Mouse (Mus musculus) liver, embryonic 13.5 days (tissue): ENCODE data around the gene Mknk1. TPM values are rescaled to one million over a fixed set of nuclear protein-coding genes. Genes with fewer than 3 reads are reported as not detected.

Source experiments
- ATAC-seq: fragments of 200-750 bp; cut with Nextera tagmentation; 2 replicates; pipeline ENCODE4 v1.8.0; 2017; ENCODE audit warnings: low read depth, mild to moderate bottlenecking, moderate number of reproducible peaks, moderate library complexity
- DNase-seq: peaks from one replicate; pipeline ENCODE4 v3.0.0; 2022
- H3K27ac ChIP-seq: fragments of 300-500 bp; sonication (generic); 2 replicates; pipeline ENCODE4 v1.5.1; 2015; ENCODE audit warnings: moderate library complexity, mild to moderate bottlenecking, inconsistent platforms
- H3K27me3 ChIP-seq: fragments of 300-500 bp; sonication (generic); 2 replicates; pipeline ENCODE4 v1.6.1; 2015; ENCODE audit warnings: mild to moderate bottlenecking, inconsistent platforms
- H3K36me3 ChIP-seq: fragments of 300-500 bp; sonication (generic); 2 replicates; pipeline ENCODE4 v1.6.1; 2015; ENCODE audit warnings: mild to moderate bottlenecking, inconsistent platforms
- H3K4me1 ChIP-seq: fragments of 300-500 bp; sonication (generic); replicated peaks from 2 replicates; pipeline ENCODE4 v1.6.1; 2015; ENCODE audit warnings: inconsistent platforms
- H3K4me2 ChIP-seq: fragments of 300-500 bp; sonication (generic); 2 replicates; pipeline ENCODE4 v1.6.1; 2015; ENCODE audit warnings: inconsistent platforms, mild to moderate bottlenecking, moderate library complexity
- H3K4me3 ChIP-seq: fragments of 300-500 bp; sonication (generic); replicated peaks from 2 replicates; pipeline ENCODE4 v1.5.1; 2015; ENCODE audit warnings: mild to moderate bottlenecking, inconsistent platforms
- H3K9ac ChIP-seq: fragments of 300-500 bp; sonication (generic); 2 replicates; pipeline ENCODE4 v1.6.1; 2015; ENCODE audit warnings: mild to moderate bottlenecking, inconsistent platforms
- H3K9me3 ChIP-seq: fragments of 300-500 bp; sonication (generic); replicated peaks from 2 replicates; pipeline ENCODE4 v1.6.1; 2016; ENCODE audit warnings: inconsistent platforms
- WGBS: fragments of 180-500 bp; shearing (Covaris S2); methylation state at CpG from one replicate; pipeline ENCODE4 v1.1.7; 2015; ENCODE audit not compliant: insufficient replicate concordance; 5-methylcytosine and 5-hydroxymethylcytosine counted together
- polyA plus RNA-seq: library from polyadenylated mRNA; unstranded; fragments of >200 nt; fragmentation: Nextera tagmentation; extraction: Ambion mirVana; gene quantifications from 2 replicates; pipeline ENCODE4 v1.2.1, GENCODE M21; 2015

Gene Mknk1
- polyA plus RNA-seq, 1 experiment from 2014 or later = 32.1 TPM

DNA sequence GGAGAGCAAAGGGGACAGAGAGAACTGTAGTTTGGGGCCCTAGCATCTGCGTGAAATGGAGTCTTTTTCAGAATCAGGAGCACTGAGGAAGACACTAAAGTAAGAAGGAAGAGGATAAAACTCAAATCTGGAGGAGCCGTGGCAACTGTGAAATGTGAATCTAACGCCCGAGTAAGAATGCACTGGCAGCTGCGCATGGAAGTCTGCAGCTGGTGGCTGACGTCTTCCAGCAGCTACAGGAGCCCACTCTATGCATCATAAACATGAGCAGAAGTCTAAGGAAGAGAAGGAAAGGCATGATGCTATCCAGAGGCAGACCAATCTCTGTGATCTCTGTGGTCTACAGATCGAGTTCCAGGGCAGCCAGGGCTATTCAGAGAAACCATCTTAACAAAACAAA lies 88.6 kb downstream of the Mknk1 start:
- H3K27me3 ChIP-seq = peaks cover 68% of the 10 kb centered on the region
- no peak overlapping the region for H3K4me2 ChIP-seq
- no peaks in the 10 kb centered on the region for H3K4me1 ChIP-seq
- H3K9ac ChIP-seq = no peak overlapping the region
- no peak overlapping the region for H3K4me3 ChIP-seq
- H3K27ac ChIP-seq = no peak overlapping the region
- H3K9me3 ChIP-seq = no peaks in the 10 kb centered on the region
- no peaks in the 10 kb centered on the region for H3K36me3 ChIP-seq
- ATAC-seq (no peak), DNase-seq (no peak)
- 46% methylated on average over 7 of the region's 7 CpGs for WGBS

Other genes with a start within 250 kb of the Mknk1 start
- gene Cyp4a32, start 238.2 kb upstream of the Mknk1 start, polyA plus RNA-seq = not detected in 2 replicates
- 0.71 and 0.82 TPM in 2 replicates for gene Cyp4b1, start 191.5 kb upstream of the Mknk1 start, polyA plus RNA-seq
- 10.6 and 13.9 TPM in 2 replicates for gene Efcab14, start 101.5 kb upstream of the Mknk1 start, polyA plus RNA-seq
- gene Tex38, start 58.2 kb upstream of the Mknk1 start, polyA plus RNA-seq = not detected in 2 replicates
- gene Atpaf1, start 54.4 kb upstream of the Mknk1 start, polyA plus RNA-seq = 19.5 and 20.7 TPM in 2 replicates
- 6.7 TPM in 2 replicates for gene Mob3c, start 11.1 kb upstream of the Mknk1 start, polyA plus RNA-seq
- not detected in 2 replicates for gene Kncn, start 45.2 kb downstream of the Mknk1 start, polyA plus RNA-seq
- not detected in 2 replicates for gene 6430628N08Rik, start 51.5 kb downstream of the Mknk1 start, polyA plus RNA-seq
- not detected in 2 replicates for gene Dmbx1, start 100.7 kb downstream of the Mknk1 start, polyA plus RNA-seq
- 4.9 and 5.1 TPM in 2 replicates for gene Faah, start 178.7 kb downstream of the Mknk1 start, polyA plus RNA-seq
- gene Nsun4, start 214.7 kb downstream of the Mknk1 start, polyA plus RNA-seq = 9.4 and 11.2 TPM in 2 replicates
- 366 and 368 TPM in 2 replicates for gene Uqcrh, start 235.9 kb downstream of the Mknk1 start, polyA plus RNA-seq
- 28.5 and 32.5 TPM in 2 replicates for gene Lrrc41, start 236.1 kb downstream of the Mknk1 start, polyA plus RNA-seq